In genomic region chr13:93771031-93771587, GRCm38 (mm10) we compare ENCODE assay signal across 8 mouse cellular contexts. TPM values are rescaled to one million over a fixed set of nuclear protein-coding genes. Genes with fewer than 3 reads are reported as not detected.
A peak's percentile ranks its signal among the peaks of the same experiment; 100 is the strongest.
DNase-seq lines count a peak whose midpoint lies in the region; ATAC-seq and TF ChIP-seq lines count a peak whose summit lies in the region.

No protein-coding gene starts in this region.

- peaks cover 18% of the 10 kb centered on the region; the same call in 1 of the 2 replicates for H3K4me1 ChIP-seq in heart, embryonic 10.5 days
- peaks cover 10% of the 10 kb centered on the region; the same call in 1 of the 2 replicates for H3K4me1 ChIP-seq in embryonic facial prominence, embryonic 15.5 days
- peaks cover 10% of the 10 kb centered on the region; the same call in 1 of the 2 replicates for H3K4me1 ChIP-seq in intestine, embryonic 14.5 days (replicated peaks; ENCODE audit: control insufficient read depth, insufficient read depth, low read length)
- H3K4me1 ChIP-seq in midbrain, postnatal 0 days (ENCODE audit: insufficient read depth, low read length) = no peaks in the 10 kb centered on the region; the same call in 1 of the 2 replicates

- no peak for DNase-seq in heart, embryonic 10.5 days (ENCODE audit: low spot score)
- DNase-seq in heart, postnatal 36 days = no peak
- DNase-seq in intestine, embryonic 14.5 days (ENCODE audit: low spot score) = peak; percentile 58
- peak; percentile 8 for DNase-seq in midbrain, postnatal 0 days (ENCODE audit: low spot score)
- DNase-seq in adrenal gland, adult (ENCODE audit: inconsistent age in 2 of 2, low spot score in 1 of 2) = no peak
- no peak for DNase-seq in ovary, postnatal 10 days (ENCODE audit: low spot score)

- WGBS in heart, embryonic 10.5 days = 37% methylated on average over 9 of the region's 9 CpGs
- 31% methylated on average over 9 of the region's 9 CpGs for WGBS in embryonic facial prominence, embryonic 15.5 days
- 22% methylated on average over 9 of the region's 9 CpGs for WGBS in intestine, embryonic 14.5 days
- WGBS in midbrain, postnatal 0 days = 32% methylated on average over 9 of the region's 9 CpGs

- no peaks in the 10 kb centered on the region for H3K36me3 ChIP-seq in heart, embryonic 10.5 days
- H3K36me3 ChIP-seq in embryonic facial prominence, embryonic 15.5 days = no peaks in the 10 kb centered on the region
- no peaks in the 10 kb centered on the region for H3K36me3 ChIP-seq in intestine, embryonic 14.5 days (ENCODE audit: control insufficient read depth, insufficient read depth, low read length)
- H3K36me3 ChIP-seq in midbrain, postnatal 0 days (ENCODE audit: insufficient read depth, low read length) = no peaks in the 10 kb centered on the region

- peak overlapping the region; percentile 74 for H3K4me3 ChIP-seq in heart, embryonic 10.5 days
- peak overlapping the region; percentile 81 for H3K4me3 ChIP-seq in embryonic facial prominence, embryonic 15.5 days (replicated peaks)
- peak overlapping the region; percentile 68 for H3K4me3 ChIP-seq in intestine, embryonic 14.5 days (ENCODE audit: low read depth, low read length)
- H3K4me3 ChIP-seq in midbrain, postnatal 0 days (ENCODE audit: low read depth, low read length) = peak overlapping the region; percentile 56

- H3K27me3 ChIP-seq in heart, embryonic 10.5 days (ENCODE audit: insufficient read depth, poor library complexity, severe bottlenecking) = peaks cover 13% of the 10 kb centered on the region; the same call in 1 of the 2 replicates
- no peaks in the 10 kb centered on the region for H3K27me3 ChIP-seq in embryonic facial prominence, embryonic 15.5 days
- H3K27me3 ChIP-seq in intestine, embryonic 14.5 days (replicated peaks; ENCODE audit: control insufficient read depth, insufficient read depth, low read length) = no peaks in the 10 kb centered on the region
- H3K27me3 ChIP-seq in midbrain, postnatal 0 days (ENCODE audit: insufficient read depth, low read length) = no peaks in the 10 kb centered on the region

- H3K4me2 ChIP-seq in embryonic facial prominence, embryonic 15.5 days (replicated peaks) = peak overlapping the region; percentile 95
- peak overlapping the region; percentile 96 for H3K4me2 ChIP-seq in intestine, embryonic 14.5 days (ENCODE audit: low read length)
- peak overlapping the region; percentile 81 for H3K4me2 ChIP-seq in midbrain, postnatal 0 days (ENCODE audit: low read depth, low read length, poor library complexity, severe bottlenecking)

- intact Hi-C loops in heart, postnatal 36 days (cut with DNase I) = no loop called here

- H3K27ac ChIP-seq in heart, embryonic 10.5 days = peak overlapping the region; percentile 93
- peak overlapping the region; percentile 85 for H3K27ac ChIP-seq in embryonic facial prominence, embryonic 15.5 days (replicated peaks)
- H3K27ac ChIP-seq in intestine, embryonic 14.5 days (ENCODE audit: low read depth) = peak overlapping the region; percentile 86
- H3K27ac ChIP-seq in midbrain, postnatal 0 days (ENCODE audit: low read depth, low read length) = peak overlapping the region; percentile 83

- TF ChIP-seq CTCF in midbrain, postnatal 0 days (IDR thresholded peaks at IDR 0.05) = no peak

- H3K9me3 ChIP-seq in heart, embryonic 10.5 days = no peaks in the 10 kb centered on the region
- no peaks in the 10 kb centered on the region for H3K9me3 ChIP-seq in embryonic facial prominence, embryonic 15.5 days (replicated peaks)
- no peaks in the 10 kb centered on the region for H3K9me3 ChIP-seq in intestine, embryonic 14.5 days (ENCODE audit: control insufficient read depth, low read length)
- no peaks in the 10 kb centered on the region for H3K9me3 ChIP-seq in midbrain, postnatal 0 days (ENCODE audit: low read length)

- peak overlapping the region; percentile 65 for H3K9ac ChIP-seq in embryonic facial prominence, embryonic 15.5 days
- peak overlapping the region; percentile 76 for H3K9ac ChIP-seq in intestine, embryonic 14.5 days (ENCODE audit: low read length)
- H3K9ac ChIP-seq in midbrain, postnatal 0 days (replicated peaks; ENCODE audit: low read length, poor library complexity, severe bottlenecking) = peak overlapping the region; percentile 81

- peak; percentile 67 for ATAC-seq in CD4-positive, CD25-positive, alpha-beta regulatory T cell, adult 4 months
- no peak for ATAC-seq in embryonic facial prominence, embryonic 15.5 days (ENCODE audit: insufficient number of reproducible peaks, low FRiP score, low TSS enrichment, low read depth)
- ATAC-seq in intestine, embryonic 14.5 days (replicated peaks; ENCODE audit: low FRiP score, low TSS enrichment, low read depth) = peak; percentile 42
- ATAC-seq in midbrain, postnatal 0 days (ENCODE audit: low FRiP score) = peak; percentile 44; the same call in 1 of the 2 replicates

RNA-seq across cellular contexts. Expression of gene Arsb, which starts 0.3 kb away (rescaled TPM):
- 6.3 and 6.8 TPM in 2 replicates for polyA plus RNA-seq in heart, embryonic 10.5 days (2016; fragmentation: Nextera tagmentation; extraction: Ambion mirVana)
- 1 to 10 TPM; 5.6 to 6.2 TPM for total RNA-seq in heart, postnatal 36 days (2021)
- polyA plus RNA-seq in CD4-positive, CD25-positive, alpha-beta regulatory T cell, adult 4 months (2017; shearing (Covaris generic)) = 1 to 10 TPM; 8.7 to 9.1 TPM
- polyA plus RNA-seq in embryonic facial prominence, embryonic 15.5 days (2015; fragmentation: Nextera tagmentation; extraction: Ambion mirVana) = 18.3 and 21.5 TPM in 2 replicates
- polyA plus RNA-seq in intestine, embryonic 14.5 days (2014; fragmentation: Nextera tagmentation; extraction: Ambion mirVana) = 14.2 and 14.3 TPM in 2 replicates
- 13.2 and 15.2 TPM in 2 replicates for total RNA-seq in midbrain, postnatal 0 days (2014; rRNA removed)
- 13.0 and 13.1 TPM in 2 replicates for polyA plus RNA-seq in midbrain, postnatal 0 days (2015; fragmentation: Nextera tagmentation; extraction: Ambion mirVana)

Comparison
In these comparisons a context has a peak if more than half of its experiments do, and no peak if none do; other contexts are left out.
1. DNase-seq: peak in intestine, embryonic 14.5 days (single experiment) and midbrain, postnatal 0 days (single experiment); none in heart, embryonic 10.5 days (single experiment), heart, postnatal 36 days (0 of 2), adrenal gland, adult (0 of 2) and ovary, postnatal 10 days (single experiment).
2. Peak in every context shown above with its lines, with median percentiles within 50 percentile points of each other: H3K27ac ChIP-seq, H3K4me3 ChIP-seq, H3K4me2 ChIP-seq and H3K9ac ChIP-seq.